15 mouse cellular contexts compared by ENCODE assay signal in genomic region chr16:65999343-65999742, GRCm38 (mm10).
"Had no signal": no experiment of that assay in that cellular context is flagged by ENCODE, and none has a peak within 500 bp of the region (broad histone marks: within the 10 kb centered on the region; RNA-seq: fewer than 3 reads in every experiment).

No protein-coding gene starts in this region.

- H3K27me3 ChIP-seq: limb, embryonic 12.5 days; liver, embryonic 12.5 days; liver, embryonic 15.5 days; lung, embryonic 15.5 days; midbrain, embryonic 12.5 days had no signal

- H3K9me3 ChIP-seq: limb, embryonic 12.5 days; liver, embryonic 12.5 days; liver, embryonic 15.5 days; lung, embryonic 15.5 days; midbrain, embryonic 12.5 days had no signal

- H3K4me3 ChIP-seq: left cerebral cortex, adult 2 months; limb, embryonic 12.5 days; liver, embryonic 12.5 days; liver, embryonic 15.5 days; lung, embryonic 15.5 days; midbrain, embryonic 12.5 days had no signal

- H3K4me2 ChIP-seq: limb, embryonic 12.5 days; liver, embryonic 12.5 days; liver, embryonic 15.5 days; lung, embryonic 15.5 days; midbrain, embryonic 12.5 days had no signal

- DNase-seq: kidney, postnatal 25 days; layer of hippocampus, postnatal 36 days; liver; lung, adult 18-20 months; thymus, adult 18-20 months; thymus, postnatal 36 days had no signal

- ATAC-seq: liver, embryonic 12.5 days; midbrain, embryonic 16.5 days had no signal

- H3K27ac ChIP-seq: kidney, postnatal 0 days; left cerebral cortex, adult 2 months; limb, embryonic 12.5 days; liver, embryonic 12.5 days; liver, embryonic 15.5 days; lung, embryonic 15.5 days; macrophage; midbrain, embryonic 12.5 days had no signal

- H3K36me3 ChIP-seq: limb, embryonic 12.5 days; liver, embryonic 12.5 days; liver, embryonic 15.5 days; lung, embryonic 15.5 days; midbrain, embryonic 12.5 days had no signal

- H3K9ac ChIP-seq: limb, embryonic 12.5 days; liver, embryonic 12.5 days; liver, embryonic 15.5 days; lung, embryonic 15.5 days; midbrain, embryonic 12.5 days had no signal

- H3K4me1 ChIP-seq: limb, embryonic 12.5 days; liver, embryonic 12.5 days; liver, embryonic 15.5 days; lung, embryonic 15.5 days; midbrain, embryonic 12.5 days had no signal
